Mouse (Mus musculus) midbrain, embryonic 14.5 days (tissue): ENCODE data around the gene Glis1. TPM values are rescaled to one million over a fixed set of nuclear protein-coding genes. Genes with fewer than 3 reads are reported as not detected.

Source experiments
- ATAC-seq: fragments of 200-750 bp; cut with Nextera tagmentation; 2 replicates; pipeline ENCODE4 v1.8.0; 2017; ENCODE audit warnings: moderate number of reproducible peaks, moderate library complexity; ENCODE audit not compliant: low FRiP score, low TSS enrichment
- DNase-seq: peaks from one replicate; pipeline ENCODE4 v3.0.0-alpha.2; 2015
- H3K27ac ChIP-seq: fragments of 300-500 bp; sonication (generic); replicated peaks from 2 replicates; pipeline ENCODE4 v1.5.1; 2014; ENCODE audit warnings: mild to moderate bottlenecking, low read depth, low read length, moderate library complexity
- H3K27me3 ChIP-seq: fragments of 300-500 bp; sonication (generic); 2 replicates; pipeline ENCODE4 v1.6.1; 2014; ENCODE audit warnings: low read length, control low read depth, mixed read lengths; ENCODE audit not compliant: control insufficient read depth, insufficient read depth
- H3K36me3 ChIP-seq: fragments of 300-500 bp; sonication (generic); 2 replicates; pipeline ENCODE4 v1.6.1; 2014; ENCODE audit warnings: low read length, control low read depth; ENCODE audit not compliant: control insufficient read depth, insufficient read depth
- H3K4me1 ChIP-seq: fragments of 300-500 bp; sonication (generic); 2 replicates; pipeline ENCODE4 v1.6.1; 2014; ENCODE audit warnings: mild to moderate bottlenecking, antibody characterized with exemption, low read length, control low read depth; ENCODE audit not compliant: control insufficient read depth, insufficient read depth
- H3K4me2 ChIP-seq: fragments of 300-500 bp; sonication (generic); 2 replicates; pipeline ENCODE4 v1.6.1; 2014; ENCODE audit warnings: mild to moderate bottlenecking, low read length, moderate library complexity
- H3K4me3 ChIP-seq: fragments of 300-500 bp; sonication (generic); replicated peaks from 2 replicates; pipeline ENCODE4 v1.5.1; 2014; ENCODE audit warnings: low read depth, low read length
- H3K9ac ChIP-seq: fragments of 300-500 bp; sonication (generic); replicated peaks from 2 replicates; pipeline ENCODE4 v1.6.1; 2014; ENCODE audit warnings: mild to moderate bottlenecking, low read length, moderate library complexity
- H3K9me3 ChIP-seq: fragments of 300-500 bp; sonication (generic); 2 replicates; pipeline ENCODE4 v1.6.1; 2016; ENCODE audit warnings: low read length, control low read depth, mixed read lengths; ENCODE audit not compliant: control insufficient read depth
- WGBS: fragments of 180-500 bp; shearing (Covaris S2); extraction: QIAGEN DNeasy Blood & Tissue Kit; methylation state at CpG from one replicate; pipeline ENCODE4 v1.1.7; 2014; 5-methylcytosine and 5-hydroxymethylcytosine counted together
- polyA plus RNA-seq: library from polyadenylated mRNA; unstranded; fragments of >200 nt; fragmentation: Nextera tagmentation; extraction: Ambion mirVana; gene quantifications from 2 replicates; pipeline ENCODE4 v1.2.1, GENCODE M21; 2014

Gene Glis1
- polyA plus RNA-seq, 1 experiment from 2014 or later = 1.6 TPM

GRCm38 (mm10) chr4:107568159-107568558 lies 133.8 kb downstream of the Glis1 start:
- H3K27ac ChIP-seq = no peak overlapping the region

GRCm38 (mm10) chr4:107568881-107569443 lies 134.6 kb downstream of the Glis1 start:
- peaks cover 7% of the 10 kb centered on the region; the same call in 1 of the 2 replicates for H3K4me1 ChIP-seq
- 23% methylated on average over 7 of the region's 7 CpGs for WGBS
- no peak overlapping the region for H3K4me2 ChIP-seq
- H3K9me3 ChIP-seq = no peaks in the 10 kb centered on the region
- H3K27me3 ChIP-seq = 0 out of 2 replicates have a peak, but pooled peaks cover 8% of the 10 kb centered on the region
- H3K4me3 ChIP-seq = no peak overlapping the region
- no peak overlapping the region for H3K27ac ChIP-seq
- H3K9ac ChIP-seq = no peak overlapping the region
- DNase-seq (no peak), ATAC-seq (no peak)
- H3K36me3 ChIP-seq = no peaks in the 10 kb centered on the region

More at GRCm38 (mm10) chr4:107568159-107568558, 133.8 kb downstream of the Glis1 start:
- ATAC-seq (no peak), DNase-seq (peak; percentile 50)
- Histone ChIP-seq H3K4me3 (no peak overlapping the region), H3K27me3 (0 out of 2 replicates have a peak, but pooled peaks cover 8% of the 10 kb centered on the region), H3K9me3 (no peaks in the 10 kb centered on the region), H3K9ac (no peak overlapping the region), H3K36me3 (no peaks in the 10 kb centered on the region), H3K4me2 (no peak overlapping the region), H3K4me1 (peaks cover 7% of the 10 kb centered on the region; the same call in 1 of the 2 replicates)
- 58% methylated on average over 21 of the region's 21 CpGs for WGBS

DNA sequence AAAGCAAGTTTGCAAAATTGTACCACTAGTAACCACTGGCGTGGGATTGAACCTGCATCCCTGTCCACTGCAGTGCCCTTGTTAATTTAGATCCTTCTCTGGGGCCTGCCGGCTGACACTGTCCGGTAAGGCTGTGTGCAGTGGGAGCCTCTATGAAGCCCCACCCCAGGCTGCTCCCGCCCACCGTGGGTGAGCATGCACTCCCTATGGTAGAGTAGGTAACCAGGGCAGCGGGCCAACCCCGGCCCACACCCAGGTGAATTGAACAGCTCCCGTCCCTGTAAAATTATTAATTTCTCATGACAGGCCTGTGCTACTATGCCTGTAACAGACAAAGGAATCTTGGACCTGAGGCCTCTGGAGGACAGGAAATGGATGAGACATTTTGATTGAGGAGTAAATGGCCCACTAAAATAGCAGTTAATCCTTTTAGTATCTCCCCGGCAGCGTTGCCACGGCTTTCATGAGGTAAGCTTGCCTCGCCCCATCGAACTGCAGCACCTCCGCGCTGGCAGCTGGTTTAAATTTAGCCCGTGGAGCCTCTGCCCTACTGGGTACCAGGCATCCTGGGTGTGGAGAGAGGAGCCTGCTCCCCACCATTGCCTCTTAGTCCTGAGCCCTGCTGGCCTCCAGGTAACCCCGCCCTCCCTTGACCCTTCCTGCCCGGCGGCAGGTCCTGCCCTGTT lies 136.1 kb downstream of the Glis1 start:
- 0 out of 2 replicates have a peak, but pooled peaks cover 8% of the 10 kb centered on the region for H3K27me3 ChIP-seq
- H3K9ac ChIP-seq = peak overlapping the region; percentile 26; the same call in 1 of the 2 replicates
- no peaks in the 10 kb centered on the region for H3K9me3 ChIP-seq
- 0 out of 2 replicates have a peak, but pooled peaks have one; percentile 32 for ATAC-seq
- H3K36me3 ChIP-seq = no peaks in the 10 kb centered on the region
- peaks cover 7% of the 10 kb centered on the region; the same call in 1 of the 2 replicates for H3K4me1 ChIP-seq
- WGBS = 36% methylated on average over 19 of the region's 19 CpGs
- H3K4me2 ChIP-seq = no peak overlapping the region
- peak; percentile 53 for DNase-seq
- H3K4me3 ChIP-seq = no peak overlapping the region
- 0 out of 2 replicates have a peak overlapping the region, but pooled peaks have one; percentile 8 for H3K27ac ChIP-seq

GRCm38 (mm10) chr4:107575781-107576180 lies 141.4 kb downstream of the Glis1 start:
- no peaks in the 10 kb centered on the region for H3K9me3 ChIP-seq
- H3K9ac ChIP-seq = no peak overlapping the region
- H3K27me3 ChIP-seq = no peaks in the 10 kb centered on the region
- H3K4me1 ChIP-seq = no peaks in the 10 kb centered on the region; the same call in 1 of the 2 replicates
- no peak for DNase-seq
- H3K27ac ChIP-seq = no peak overlapping the region
- no peak overlapping the region for H3K4me2 ChIP-seq
- H3K4me3 ChIP-seq = no peak overlapping the region
- H3K36me3 ChIP-seq = no peaks in the 10 kb centered on the region
- WGBS = 75% methylated on average over 6 of the region's 6 CpGs
- ATAC-seq = no peak

DNA sequence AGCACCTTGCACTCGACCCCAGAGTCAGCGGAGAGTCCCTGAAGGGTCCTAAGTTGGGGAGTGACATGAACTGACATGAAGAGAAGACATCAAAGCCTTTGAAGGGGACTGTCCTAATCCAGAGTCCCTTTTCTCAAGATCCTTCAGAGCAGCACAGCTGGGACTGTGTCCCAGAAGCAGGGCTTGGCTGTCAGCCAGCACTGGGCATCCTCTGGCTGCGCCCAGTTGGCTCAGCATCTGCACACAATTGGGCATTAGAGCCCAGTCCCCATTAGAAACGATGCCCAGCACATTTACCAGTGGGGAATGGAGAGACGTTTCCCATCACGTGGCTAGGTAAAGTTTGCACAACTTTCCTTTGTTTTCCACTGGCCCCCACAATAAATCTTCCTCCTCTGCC lies 142.4 kb downstream of the Glis1 start:
- 66% methylated on average over 6 of the region's 6 CpGs for WGBS

GRCm38 (mm10) chr4:107577146-107577839 lies 142.9 kb downstream of the Glis1 start:
- WGBS = 89% methylated on average over 12 of the region's 12 CpGs
- Histone ChIP-seq H3K4me2 (no peak overlapping the region), H3K9me3 (no peaks in the 10 kb centered on the region), H3K27me3 (no peaks in the 10 kb centered on the region), H3K36me3 (no peaks in the 10 kb centered on the region), H3K4me3 (no peak overlapping the region), H3K4me1 (no peaks in the 10 kb centered on the region; the same call in 1 of the 2 replicates), H3K9ac (no peak overlapping the region), H3K27ac (no peak overlapping the region)
- no peak for ATAC-seq
- DNase-seq = no peak

More for the DNA sequence above, 142.4 kb downstream of the Glis1 start:
- Histone ChIP-seq H3K4me1 (no peaks in the 10 kb centered on the region; the same call in 1 of the 2 replicates), H3K4me3 (no peak overlapping the region), H3K27me3 (no peaks in the 10 kb centered on the region), H3K4me2 (no peak overlapping the region), H3K27ac (no peak overlapping the region), H3K9ac (no peak overlapping the region), H3K9me3 (no peaks in the 10 kb centered on the region), H3K36me3 (no peaks in the 10 kb centered on the region)
- ATAC-seq (no peak), DNase-seq (peak; percentile 31)

DNA sequence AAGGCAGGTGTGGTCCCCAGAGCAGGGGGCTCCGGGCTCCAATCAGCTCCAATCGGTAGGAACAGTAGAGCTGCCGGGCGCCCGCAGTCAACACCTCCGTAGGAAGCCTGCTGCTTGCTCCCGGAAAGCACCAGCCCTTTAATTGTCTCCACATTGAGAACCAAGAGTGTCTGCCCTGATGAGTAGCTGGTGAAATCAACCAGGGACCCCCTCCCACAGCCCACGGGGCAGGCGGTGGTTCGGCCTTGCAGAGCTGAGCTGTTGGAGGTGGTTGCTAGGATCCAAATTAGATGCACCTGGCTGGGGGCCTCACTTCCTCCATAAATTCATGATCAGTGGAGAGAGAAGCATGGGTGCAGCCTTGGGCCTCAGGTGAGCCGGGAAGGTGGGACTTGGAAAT lies 146.5 kb downstream of the Glis1 start:
- Histone ChIP-seq H3K9me3 (no peaks in the 10 kb centered on the region; the same call in 1 of the 2 replicates), H3K4me1 (no peaks in the 10 kb centered on the region; the same call in 1 of the 2 replicates), H3K4me3 (no peak overlapping the region), H3K9ac (no peak overlapping the region), H3K27me3 (no peaks in the 10 kb centered on the region), H3K36me3 (no peaks in the 10 kb centered on the region), H3K27ac (no peak overlapping the region), H3K4me2 (no peak overlapping the region)
- ATAC-seq = no peak
- 85% methylated on average over 11 of the region's 11 CpGs for WGBS
- no peak for DNase-seq

DNA sequence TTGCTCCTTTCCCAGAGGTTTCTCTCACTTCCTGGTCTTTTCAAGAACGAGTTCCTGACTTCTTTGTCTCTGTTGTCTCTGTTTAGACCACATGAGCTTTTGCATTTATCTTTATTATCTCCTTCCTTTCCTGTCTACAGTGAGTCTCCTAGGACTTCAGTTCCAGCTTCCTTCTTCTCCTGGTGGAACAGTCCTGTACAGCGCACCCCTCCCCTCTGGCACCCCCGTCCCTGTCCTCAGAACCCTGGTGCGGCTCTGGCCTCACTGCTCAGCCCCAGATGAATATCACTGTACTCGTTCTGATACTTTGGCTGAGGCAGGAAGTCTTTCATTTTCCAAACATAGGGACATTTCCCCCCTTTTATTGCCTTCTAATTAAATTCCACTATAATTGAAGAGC lies 152.0 kb downstream of the Glis1 start:
- no peak for DNase-seq
- H3K4me1 ChIP-seq = no peaks in the 10 kb centered on the region
- 85% methylated on average over 5 of the region's 5 CpGs for WGBS

More for the DNA sequence above, 152.0 kb downstream of the Glis1 start:
- Histone ChIP-seq H3K9ac (no peak overlapping the region), H3K9me3 (no peaks in the 10 kb centered on the region; the same call in 1 of the 2 replicates), H3K4me3 (no peak overlapping the region), H3K27me3 (no peaks in the 10 kb centered on the region), H3K4me2 (no peak overlapping the region), H3K36me3 (no peaks in the 10 kb centered on the region), H3K27ac (no peak overlapping the region)
- ATAC-seq = no peak
